Mouse (Mus musculus) hindbrain, embryonic 10.5 days (tissue): Measurements from ENCODE around the gene Cd300e. TPM values are rescaled to one million over a fixed set of nuclear protein-coding genes. Genes with fewer than 3 reads are reported as not detected.

Source experiments
- DNase-seq: peaks from one replicate; pipeline ENCODE4 v3.0.0-alpha.2; 2017; ENCODE audit warnings: low spot score
- H3K27ac ChIP-seq: fragments of 300-500 bp; sonication (generic); 2 replicates; pipeline ENCODE4 v1.5.1; 2016; ENCODE audit warnings: mild to moderate bottlenecking, moderate library complexity
- H3K27me3 ChIP-seq: fragments of 300-500 bp; sonication (generic); 2 replicates; pipeline ENCODE4 v1.6.1; 2016; ENCODE audit warnings: mild to moderate bottlenecking; ENCODE audit not compliant: poor library complexity, insufficient read depth, severe bottlenecking
- H3K36me3 ChIP-seq: fragments of 300-500 bp; sonication (generic); 2 replicates; pipeline ENCODE4 v1.6.1; 2016; ENCODE audit warnings: mild to moderate bottlenecking, moderate library complexity
- H3K4me1 ChIP-seq: fragments of 300-500 bp; sonication (generic); replicated peaks from 2 replicates; pipeline ENCODE4 v1.6.1; 2016; ENCODE audit warnings: mild to moderate bottlenecking
- H3K4me3 ChIP-seq: fragments of 300-500 bp; sonication (generic); 2 replicates; pipeline ENCODE4 v1.5.1; 2016; ENCODE audit warnings: mild to moderate bottlenecking, moderate library complexity
- H3K9me3 ChIP-seq: fragments of 300-500 bp; sonication (generic); 2 replicates; pipeline ENCODE4 v1.6.1; 2016; ENCODE audit warnings: mild to moderate bottlenecking, moderate library complexity
- WGBS: fragments of 180-500 bp; shearing (Covaris S2); methylation state at CpG from one replicate; pipeline ENCODE4 v1.1.7; 2016; 5-methylcytosine and 5-hydroxymethylcytosine counted together
- polyA plus RNA-seq: library from polyadenylated mRNA; unstranded; fragments of >200 nt; fragmentation: Nextera tagmentation; extraction: Ambion mirVana; gene quantifications from 2 replicates; pipeline ENCODE4 v1.2.1, GENCODE M21; 2016

Gene Cd300e
- polyA plus RNA-seq, 1 experiment from 2014 or later, result not detected

GRCm38 (mm10) chr11:115098203-115098932, 36.4 kb upstream of the Cd300e start:
- no peaks in the 10 kb centered on the region for H3K36me3 ChIP-seq
- H3K4me3 ChIP-seq, result no peak overlapping the region
- no peaks in the 10 kb centered on the region for H3K27me3 ChIP-seq
- H3K9me3 ChIP-seq, result 0 out of 2 replicates have a peak, but pooled peaks cover under 1% of the 10 kb centered on the region
- H3K4me1 ChIP-seq, result peaks cover 31% of the 10 kb centered on the region
- no peak overlapping the region for H3K27ac ChIP-seq
- 64% methylated on average over 10 of the region's 10 CpGs for WGBS
- DNase-seq, result no peak

GRCm38 (mm10) chr11:115092140-115092539, 30.2 kb upstream of the Cd300e start:
- WGBS, result 21% methylated on average over 4 of the region's 4 CpGs
- H3K27me3 ChIP-seq, result peaks cover 36% of the 10 kb centered on the region
- no peaks in the 10 kb centered on the region for H3K36me3 ChIP-seq
- peak overlapping the region; percentile 50 for H3K4me3 ChIP-seq
- DNase-seq, result no peak
- H3K4me1 ChIP-seq, result peaks cover 16% of the 10 kb centered on the region
- H3K9me3 ChIP-seq, result 0 out of 2 replicates have a peak, but pooled peaks cover 3% of the 10 kb centered on the region
- no peak overlapping the region for H3K27ac ChIP-seq

GRCm38 (mm10) chr11:115091362-115091901, 29.5 kb upstream of the Cd300e start, which contains the start of gene Rab37:
Rab37 (plus strand) TSS chr11:115091431.
- peak within 1 kb of the TSS; percentile 50 for H3K4me3 ChIP-seq
- peaks cover 36% of the 10 kb centered on the region for H3K27me3 ChIP-seq
- 0 out of 2 replicates have a peak, but pooled peaks cover 3% of the 10 kb centered on the region for H3K9me3 ChIP-seq
- DNase-seq, result no peak
- H3K27ac ChIP-seq, result peak within 1 kb of the TSS; percentile 50; the same call in 1 of the 2 replicates
- H3K4me1 ChIP-seq, result peaks cover 16% of the 10 kb centered on the region
- H3K36me3 ChIP-seq, result no peaks in the 10 kb centered on the region
- WGBS, result 2% methylated on average over 36 of the region's 36 CpGs

- Histone ChIP-seq H3K36me3 (no peaks in the 10 kb centered on the region), H3K4me1 (peaks cover 22% of the 10 kb centered on the region), H3K9me3 (0 out of 2 replicates have a peak, but pooled peaks cover 3% of the 10 kb centered on the region), H3K4me3 (no peak overlapping the region), H3K27ac (no peak overlapping the region), H3K27me3 (peaks cover 40% of the 10 kb centered on the region)
- WGBS, result 68% methylated on average over 6 of the region's 6 CpGs
- no peak for DNase-seq
Observed at GRCm38 (mm10) chr11:115089853-115090252, 27.9 kb upstream of the Cd300e start.

GRCm38 (mm10) chr11:115086213-115086612, 24.2 kb upstream of the Cd300e start:
- no peak overlapping the region for H3K27ac ChIP-seq
- no peaks in the 10 kb centered on the region for H3K9me3 ChIP-seq
- H3K4me1 ChIP-seq, result peaks cover 27% of the 10 kb centered on the region
- H3K36me3 ChIP-seq, result no peaks in the 10 kb centered on the region
- H3K27me3 ChIP-seq, result peaks cover 43% of the 10 kb centered on the region
- DNase-seq, result no peak
- no peak overlapping the region for H3K4me3 ChIP-seq
- WGBS, result 66% methylated on average over 7 of the region's 7 CpGs

GRCm38 (mm10) chr11:115085064-115085463, 23.1 kb upstream of the Cd300e start:
- H3K4me1 ChIP-seq, result peaks cover 26% of the 10 kb centered on the region
- no peak overlapping the region for H3K27ac ChIP-seq
- no peak for DNase-seq
- 54% methylated on average over 8 of the region's 8 CpGs for WGBS
- no peaks in the 10 kb centered on the region for H3K36me3 ChIP-seq
- H3K27me3 ChIP-seq, result peaks cover 31% of the 10 kb centered on the region
- no peak overlapping the region for H3K4me3 ChIP-seq
- no peaks in the 10 kb centered on the region for H3K9me3 ChIP-seq

- H3K27me3 ChIP-seq, result peaks cover 30% of the 10 kb centered on the region
- no peaks in the 10 kb centered on the region for H3K36me3 ChIP-seq
- 33% methylated on average over 12 of the region's 12 CpGs for WGBS
- H3K4me1 ChIP-seq, result peaks cover 26% of the 10 kb centered on the region
- H3K9me3 ChIP-seq, result no peaks in the 10 kb centered on the region
- no peak overlapping the region for H3K27ac ChIP-seq
- no peak for DNase-seq
- 0 out of 2 replicates have a peak overlapping the region, but pooled peaks have one; percentile 3 for H3K4me3 ChIP-seq
Observed at GRCm38 (mm10) chr11:115084595-115084994, 22.6 kb upstream of the Cd300e start.

- H3K27ac ChIP-seq, result 0 out of 2 replicates have a peak overlapping the region, but pooled peaks have one; percentile 19
- H3K4me1 ChIP-seq, result peaks cover 22% of the 10 kb centered on the region
- peak; percentile 75 for DNase-seq
- H3K9me3 ChIP-seq, result no peaks in the 10 kb centered on the region
- no peaks in the 10 kb centered on the region for H3K36me3 ChIP-seq
- no peak overlapping the region for H3K4me3 ChIP-seq
- 50% methylated on average over 18 of the region's 18 CpGs for WGBS
- peaks cover 27% of the 10 kb centered on the region for H3K27me3 ChIP-seq
Observed at GRCm38 (mm10) chr11:115083376-115084139, 21.6 kb upstream of the Cd300e start.

GRCm38 (mm10) chr11:115082196-115082595, 20.2 kb upstream of the Cd300e start:
- DNase-seq, result no peak
- Histone ChIP-seq H3K4me3 (no peak overlapping the region), H3K27ac (no peak overlapping the region), H3K9me3 (no peaks in the 10 kb centered on the region), H3K4me1 (peaks cover 22% of the 10 kb centered on the region), H3K36me3 (no peaks in the 10 kb centered on the region), H3K27me3 (peaks cover 27% of the 10 kb centered on the region)
- 78% methylated on average over 6 of the region's 6 CpGs for WGBS

- no peaks in the 10 kb centered on the region for H3K9me3 ChIP-seq
- H3K4me1 ChIP-seq, result peaks cover 22% of the 10 kb centered on the region
- DNase-seq, result no peak
- peaks cover 33% of the 10 kb centered on the region for H3K27me3 ChIP-seq
- 72% methylated on average over 3 of the region's 3 CpGs for WGBS
- H3K36me3 ChIP-seq, result no peaks in the 10 kb centered on the region
- no peak overlapping the region for H3K4me3 ChIP-seq
- H3K27ac ChIP-seq, result no peak overlapping the region
Observed at GRCm38 (mm10) chr11:115081373-115081772, 19.4 kb upstream of the Cd300e start.

- WGBS, result 37% methylated on average over 13 of the region's 13 CpGs
- H3K36me3 ChIP-seq, result no peaks in the 10 kb centered on the region
- H3K4me3 ChIP-seq, result no peak overlapping the region
- H3K27me3 ChIP-seq, result peaks cover 38% of the 10 kb centered on the region
- peak; percentile 47 for DNase-seq
- H3K4me1 ChIP-seq, result peaks cover 22% of the 10 kb centered on the region
- H3K9me3 ChIP-seq, result no peaks in the 10 kb centered on the region
- H3K27ac ChIP-seq, result 0 out of 2 replicates have a peak overlapping the region, but pooled peaks have one; percentile 16
Observed at GRCm38 (mm10) chr11:115080886-115081285, 18.9 kb upstream of the Cd300e start.

- H3K27ac ChIP-seq, result no peak overlapping the region
- no peak overlapping the region for H3K4me3 ChIP-seq
- DNase-seq, result no peak
- WGBS, result 87% methylated on average over 5 of the region's 5 CpGs
- H3K4me1 ChIP-seq, result peaks cover 8% of the 10 kb centered on the region
- no peaks in the 10 kb centered on the region for H3K36me3 ChIP-seq
- H3K27me3 ChIP-seq, result peaks cover 41% of the 10 kb centered on the region
- H3K9me3 ChIP-seq, result no peaks in the 10 kb centered on the region
Observed at GRCm38 (mm10) chr11:115078680-115079079, 16.7 kb upstream of the Cd300e start.
